Mouse (Mus musculus) right cerebral cortex, adult 18-20 months (tissue): ENCODE results near the gene Mboat2.

ENCODE experiments used
- DNase-seq: peaks from one replicate; pipeline ENCODE4 v3.0.0; 2022; ENCODE audit warnings: mixed read lengths

Gene Mboat2

DNA sequence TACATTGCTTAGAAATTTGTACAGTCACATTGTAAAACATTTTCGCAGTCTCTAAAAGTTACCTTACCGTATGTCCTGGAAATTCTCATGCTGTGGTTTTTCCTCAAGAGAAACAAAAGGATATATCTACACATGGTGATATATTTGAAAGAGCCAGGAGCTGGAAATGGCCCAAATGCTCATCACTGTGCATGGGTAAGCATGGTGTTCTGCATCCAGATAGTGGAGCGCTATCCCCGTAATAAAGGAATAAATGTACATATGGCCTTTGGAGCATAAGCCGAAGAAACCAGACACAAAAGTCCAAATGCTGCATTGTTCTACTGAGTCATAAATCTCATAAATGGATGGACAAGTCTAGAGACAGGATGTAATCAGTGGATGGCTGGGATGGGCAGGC, 72.1 kb downstream of the Mboat2 start:
- no peak for DNase-seq

DNA sequence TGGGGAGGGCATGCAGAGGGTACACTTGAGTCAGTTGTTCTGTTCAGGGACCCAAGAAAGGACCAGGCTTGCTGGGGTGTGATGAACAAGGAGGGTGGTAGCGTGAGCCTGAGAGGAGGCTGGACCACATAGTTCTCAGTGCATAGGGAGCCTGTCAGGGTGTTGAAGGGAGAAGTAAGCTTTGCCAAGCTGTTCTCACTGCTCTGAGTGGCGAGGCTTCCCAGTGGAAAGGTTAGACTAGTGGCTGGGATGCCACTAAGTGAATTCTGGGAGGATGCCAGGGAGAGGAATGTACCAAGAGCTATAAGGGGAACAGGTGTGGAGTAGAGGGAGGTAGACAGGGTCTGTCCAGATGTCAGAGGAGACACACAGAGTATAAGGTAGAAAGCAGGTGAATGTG, 77.2 kb downstream of the Mboat2 start:
- no peak for DNase-seq

DNA sequence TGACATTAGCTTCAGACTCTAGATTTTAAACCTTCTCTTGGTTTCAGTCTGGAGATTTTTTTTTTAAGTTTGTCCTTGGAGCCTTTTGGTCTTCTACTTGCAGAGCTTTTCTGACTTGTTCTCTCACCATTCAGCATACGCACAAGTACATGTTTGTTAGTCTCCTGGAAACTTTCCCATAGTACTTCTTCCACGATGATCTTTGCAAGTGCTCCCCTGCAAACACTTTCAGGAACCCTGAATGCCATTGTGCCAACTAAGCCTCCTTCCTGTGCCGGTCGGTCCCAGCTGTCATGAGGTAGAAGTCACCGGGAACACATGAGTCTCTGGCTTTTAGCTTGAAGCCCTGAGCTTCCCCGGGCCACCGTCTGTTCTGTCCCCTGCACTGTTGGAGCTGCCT, 79.0 kb downstream of the Mboat2 start:
- no peak for DNase-seq

DNA sequence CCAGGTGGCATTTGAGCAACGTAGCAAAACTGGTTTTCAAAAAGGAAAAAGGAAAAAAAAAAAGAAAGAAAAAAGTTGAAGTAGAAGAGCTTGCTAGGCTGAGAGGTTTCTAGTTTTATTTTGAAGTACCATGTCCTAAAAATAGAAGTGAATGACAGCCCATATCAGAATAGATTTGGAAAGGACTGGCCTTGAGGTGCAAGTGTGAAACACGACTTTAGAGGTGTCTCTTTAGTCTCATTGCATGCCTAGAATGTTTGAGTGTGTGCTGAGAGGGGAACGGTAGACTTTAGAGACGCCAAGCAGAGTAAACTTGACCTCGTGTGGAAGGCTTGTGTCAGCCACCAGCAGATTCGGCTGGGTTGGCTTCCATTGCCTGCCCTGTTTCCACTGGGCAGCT, 81.5 kb downstream of the Mboat2 start:
- no peak for DNase-seq

DNA sequence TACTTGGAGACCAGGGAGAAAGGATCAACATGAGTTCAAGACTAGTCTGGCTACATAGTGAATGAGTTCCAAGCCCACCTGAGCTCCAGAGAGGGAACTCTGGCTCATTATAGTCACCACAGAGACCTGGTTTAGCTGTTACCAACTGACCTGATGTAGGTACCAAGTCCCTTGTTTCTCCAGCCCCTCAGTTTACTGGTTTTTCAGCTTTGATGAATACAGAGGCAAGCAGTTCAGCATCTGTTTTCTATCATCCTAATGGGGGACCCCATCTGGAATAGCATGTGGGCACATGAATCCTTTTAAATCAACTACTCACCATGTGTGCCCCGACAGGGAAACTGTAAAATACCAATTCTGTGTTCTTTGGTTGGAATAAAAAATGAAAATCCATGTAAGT, 82.2 kb downstream of the Mboat2 start:
- DNase-seq = no peak

DNA sequence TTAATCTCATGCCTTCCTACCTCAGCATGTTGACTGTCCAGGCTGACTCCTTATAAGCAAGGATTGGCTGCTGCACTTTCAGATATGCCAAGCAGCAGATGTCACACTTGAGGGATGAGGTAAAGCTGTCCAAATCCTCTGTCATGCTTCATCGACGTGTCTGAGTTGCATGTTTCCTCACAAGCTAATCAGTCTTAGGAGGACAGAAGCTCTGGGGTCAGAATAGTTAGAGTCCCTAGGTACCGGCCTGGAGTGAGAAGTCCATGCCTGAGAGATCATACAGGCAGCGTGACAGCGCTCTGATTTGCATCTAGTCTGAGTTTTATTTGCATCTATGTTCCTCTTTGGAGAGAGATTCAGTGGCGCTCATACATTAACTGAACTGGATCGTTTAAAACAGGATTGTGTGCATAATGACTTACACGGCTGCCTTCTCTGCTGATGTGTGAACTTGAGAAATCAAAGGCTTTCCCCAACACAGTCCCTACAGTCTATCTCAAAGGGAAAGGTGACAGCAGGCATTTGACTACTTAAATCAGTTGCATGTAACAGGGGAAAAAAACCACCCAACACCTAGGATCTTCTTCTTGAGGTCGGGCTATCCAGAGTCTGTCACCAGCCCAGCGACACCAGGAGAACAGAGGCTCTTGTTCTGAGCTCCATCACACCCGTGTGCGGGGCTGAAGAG, 88.0 kb downstream of the Mboat2 start:
- DNase-seq = no peak

DNA sequence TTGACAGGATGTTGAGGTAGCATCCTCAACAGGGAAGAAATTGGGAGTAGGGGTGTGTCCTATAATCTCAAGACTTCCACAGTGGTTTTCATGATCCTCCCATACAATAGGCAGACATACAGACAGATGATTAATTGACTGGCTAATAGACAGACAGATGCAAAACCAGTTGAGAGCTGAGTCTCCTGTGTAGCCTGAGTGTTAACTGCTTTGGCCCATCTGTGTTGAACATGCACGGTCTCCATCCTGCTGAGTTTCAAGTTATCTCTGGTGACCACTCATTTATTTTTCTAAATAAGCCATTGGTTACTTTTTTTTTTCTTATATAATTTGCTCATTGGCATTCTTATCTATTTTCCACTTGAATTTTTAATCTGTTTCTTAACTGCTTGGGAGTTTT, 90.2 kb downstream of the Mboat2 start:
- no peak for DNase-seq

DNA sequence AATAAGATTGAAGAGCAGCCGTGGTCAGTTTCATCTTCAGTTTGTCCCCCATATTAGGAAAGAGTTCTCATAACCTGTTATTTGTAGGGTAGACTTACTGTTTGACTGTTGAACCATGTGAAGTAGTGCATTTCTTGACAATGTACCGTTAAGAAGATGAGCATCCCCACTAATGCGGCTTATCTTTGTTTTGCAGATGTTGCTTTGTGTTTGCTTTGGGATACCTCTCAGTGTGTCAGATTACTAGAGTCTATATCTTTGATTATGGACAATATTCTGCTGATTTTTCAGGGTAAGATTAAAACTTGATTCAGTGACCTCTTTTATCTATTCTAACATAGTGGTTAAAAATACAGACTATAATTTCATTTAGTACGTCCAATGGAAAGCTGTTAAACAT, 93.3 kb downstream of the Mboat2 start:
- DNase-seq = no peak

DNA sequence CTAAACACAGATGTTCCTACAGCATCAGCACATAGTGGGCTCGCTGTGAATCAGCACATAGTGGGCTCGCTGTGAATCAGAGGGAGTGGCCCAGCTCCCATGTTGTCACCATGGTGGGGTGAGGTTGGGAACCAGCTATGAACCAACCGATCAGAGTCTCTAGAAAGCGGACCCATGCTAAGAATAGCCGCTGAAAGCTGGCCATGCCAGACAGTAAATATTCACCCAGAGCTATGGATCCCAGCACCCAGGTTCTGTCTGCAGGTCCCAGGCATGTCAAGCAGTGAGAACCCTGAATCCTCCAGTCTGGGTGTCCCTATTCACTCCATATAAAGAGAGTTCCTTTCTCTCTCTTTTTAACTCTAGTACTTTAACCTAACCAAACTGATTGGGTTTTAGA, 94.6 kb downstream of the Mboat2 start:
- DNase-seq = no peak

DNA sequence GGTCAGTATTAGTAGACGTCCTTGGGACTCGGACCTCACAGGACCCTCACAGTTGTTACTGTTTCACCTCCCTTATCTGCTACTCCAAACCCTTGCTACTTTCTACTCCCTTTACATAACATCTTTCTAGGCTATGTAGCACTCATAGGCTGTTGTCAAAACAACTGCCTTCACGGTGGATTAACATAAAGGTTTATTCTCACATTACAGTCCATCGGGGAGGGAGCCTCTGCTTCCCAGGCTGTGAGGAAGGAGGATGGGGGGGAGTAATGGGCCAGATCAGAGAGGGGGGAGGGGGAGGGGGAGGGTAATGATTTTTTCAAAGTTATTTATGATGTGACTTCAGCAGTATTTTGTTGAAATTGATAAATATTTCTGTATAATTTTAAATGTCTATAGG, 95.0 kb downstream of the Mboat2 start:
- DNase-seq = no peak

DNA sequence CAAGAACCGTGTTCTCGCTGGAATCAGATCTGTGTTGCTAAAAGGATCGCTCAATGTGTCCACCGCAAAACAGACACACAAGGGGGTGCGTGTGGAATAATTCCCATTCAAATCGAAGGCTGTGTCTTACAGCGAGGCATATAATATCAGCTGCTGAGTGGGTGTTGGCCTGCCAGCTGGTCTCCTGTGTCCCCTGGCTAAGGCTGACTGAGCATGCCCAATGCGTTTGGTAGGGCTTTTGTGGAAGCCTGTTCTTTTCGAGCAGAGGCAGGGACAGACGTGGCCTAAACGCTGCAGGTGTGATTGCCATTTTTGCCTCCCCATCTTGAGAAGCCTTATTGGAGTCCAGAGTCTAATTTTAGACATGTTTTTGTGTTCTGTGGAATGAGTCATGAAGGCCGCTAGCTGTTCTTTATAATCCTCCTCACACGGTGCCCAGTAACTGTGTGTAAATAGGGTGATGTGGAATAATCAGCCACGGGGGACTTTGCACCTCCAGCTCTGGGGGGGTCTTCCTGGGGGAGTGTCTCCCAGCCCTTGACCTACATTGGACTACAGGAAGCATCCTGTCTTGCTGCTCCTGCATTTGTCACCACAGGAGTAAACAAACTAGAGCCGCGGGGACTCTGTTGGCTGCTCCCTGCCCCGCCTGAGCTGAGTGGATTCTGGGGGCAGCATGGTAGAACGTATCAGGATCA, 97.5 kb downstream of the Mboat2 start:
- peak; percentile 88 for DNase-seq

DNA sequence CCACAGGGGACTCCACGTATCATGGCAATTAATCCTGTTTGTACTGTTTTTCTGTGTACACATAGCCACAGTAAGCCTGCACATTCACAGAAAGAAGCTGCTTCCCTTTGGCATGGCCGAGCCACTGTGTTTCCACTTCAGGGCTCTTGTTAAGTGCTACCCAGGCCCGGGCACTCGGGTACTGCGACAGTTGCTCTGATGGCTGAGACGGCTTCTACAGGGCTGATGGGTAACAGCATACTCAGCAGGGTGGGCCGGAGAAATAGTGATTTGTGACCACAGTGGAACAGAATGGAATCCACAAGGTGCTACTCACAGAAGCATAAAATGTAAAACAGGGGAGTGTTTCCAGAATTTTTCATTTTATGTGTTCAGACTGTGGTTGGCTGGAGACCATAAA, 98.4 kb downstream of the Mboat2 start:
- DNase-seq = no peak

DNA sequence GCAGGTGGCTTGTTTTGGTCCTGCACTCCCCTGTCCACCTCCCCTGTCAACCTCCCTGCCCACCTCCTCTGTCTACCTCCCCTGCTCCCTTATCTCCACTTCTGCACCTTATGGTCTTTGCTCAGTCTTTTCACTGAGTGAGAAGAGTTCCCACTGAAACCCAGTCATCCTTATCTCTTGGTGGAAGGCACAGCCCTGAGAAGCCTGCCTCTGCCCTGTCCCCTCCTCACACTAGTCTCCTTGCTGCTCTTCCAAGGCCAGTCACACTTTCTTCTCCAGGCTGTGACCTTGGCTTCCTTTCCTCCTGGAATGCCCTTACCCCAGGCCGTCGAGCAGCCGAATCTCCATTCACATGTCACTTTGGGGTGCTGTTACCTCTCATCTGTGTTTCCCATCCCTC, 100.1 kb downstream of the Mboat2 start:
- DNase-seq = no peak

DNA sequence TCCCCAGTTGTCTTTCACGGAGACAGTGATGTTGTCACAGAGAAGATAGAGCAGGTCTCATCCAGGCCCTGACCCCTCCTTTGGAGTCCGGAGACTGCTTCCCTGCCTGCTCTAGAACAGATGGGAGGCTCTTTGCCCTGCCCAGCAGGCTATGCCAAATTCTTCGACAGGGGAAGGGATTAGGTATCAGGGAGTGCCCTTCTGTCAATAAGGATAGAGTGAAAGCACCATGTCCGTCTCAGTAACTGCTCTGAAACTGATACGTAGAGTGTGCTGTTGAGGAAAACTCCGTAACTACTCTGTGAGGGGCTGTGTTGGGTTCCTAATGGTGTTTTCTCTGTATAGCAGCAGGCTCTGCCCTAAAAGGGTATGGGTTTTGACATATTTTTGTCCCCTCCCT, 101.4 kb downstream of the Mboat2 start:
- DNase-seq = no peak

DNA sequence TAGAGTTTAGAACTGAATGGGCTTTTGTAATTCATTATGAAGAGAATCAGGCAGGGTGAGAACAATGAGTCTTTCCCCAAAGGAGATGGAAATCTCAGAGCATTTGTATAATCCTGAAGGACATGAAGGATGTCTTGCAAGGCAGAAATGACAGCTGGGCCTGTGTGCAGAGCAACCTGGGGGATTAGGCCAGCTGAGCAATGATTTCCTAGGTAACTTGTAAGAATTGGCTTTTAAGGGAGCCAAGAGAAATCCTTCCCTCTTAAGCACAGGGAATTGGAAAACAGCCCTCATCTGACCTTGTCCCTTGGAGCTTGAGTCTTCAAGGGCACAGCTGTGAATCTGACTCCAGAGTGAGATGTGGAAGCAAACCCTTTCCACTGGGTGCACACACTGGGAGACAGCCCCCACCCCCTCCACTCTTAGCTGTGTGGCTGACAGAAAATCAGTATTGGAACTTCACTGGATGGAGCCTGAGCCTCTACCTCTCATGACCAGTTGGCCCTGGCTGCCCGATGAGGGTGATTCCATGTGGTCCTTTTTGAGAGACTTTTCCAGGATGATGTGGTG, 102.6 kb downstream of the Mboat2 start:
- no peak for DNase-seq

DNA sequence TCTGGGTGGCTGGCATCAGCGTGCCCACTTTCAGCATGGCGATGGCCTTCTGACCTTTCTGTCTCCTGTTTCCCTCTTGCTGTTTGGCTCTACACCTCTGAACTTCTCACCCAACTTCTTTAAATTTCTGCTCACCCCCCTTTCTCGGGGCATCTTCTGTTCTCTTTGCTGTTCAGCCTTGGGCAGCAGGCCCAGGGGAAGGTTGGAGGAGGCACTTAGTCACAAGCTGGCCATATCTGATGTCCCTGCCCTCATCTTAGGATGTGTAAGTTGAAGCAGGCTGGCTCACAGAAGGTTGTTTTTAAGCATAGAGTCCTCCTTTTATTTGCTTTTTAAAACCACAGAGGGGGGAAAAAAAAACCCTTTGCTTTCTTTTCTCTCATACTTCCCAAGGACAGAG, 103.3 kb downstream of the Mboat2 start:
- DNase-seq = no peak

DNA sequence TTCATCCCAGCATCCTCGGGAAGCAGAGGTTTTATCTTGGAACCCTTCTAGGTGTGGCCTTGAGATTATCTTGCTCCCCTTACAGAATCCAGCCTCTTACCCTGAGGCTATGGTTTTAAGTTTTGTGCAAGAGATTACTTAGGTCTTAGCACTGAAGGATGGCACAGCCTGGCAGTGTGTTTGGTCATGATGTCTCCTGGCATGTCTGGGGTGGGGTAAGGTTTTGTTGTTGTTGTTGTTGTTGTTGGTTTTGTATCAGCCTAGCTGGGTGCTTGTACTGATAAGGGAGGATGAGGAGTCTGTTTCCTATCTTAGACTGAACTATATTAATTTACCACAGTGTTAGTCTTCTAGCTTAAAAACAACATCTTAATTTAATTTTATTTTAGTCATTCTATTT, 105.6 kb downstream of the Mboat2 start:
- DNase-seq = no peak

DNA sequence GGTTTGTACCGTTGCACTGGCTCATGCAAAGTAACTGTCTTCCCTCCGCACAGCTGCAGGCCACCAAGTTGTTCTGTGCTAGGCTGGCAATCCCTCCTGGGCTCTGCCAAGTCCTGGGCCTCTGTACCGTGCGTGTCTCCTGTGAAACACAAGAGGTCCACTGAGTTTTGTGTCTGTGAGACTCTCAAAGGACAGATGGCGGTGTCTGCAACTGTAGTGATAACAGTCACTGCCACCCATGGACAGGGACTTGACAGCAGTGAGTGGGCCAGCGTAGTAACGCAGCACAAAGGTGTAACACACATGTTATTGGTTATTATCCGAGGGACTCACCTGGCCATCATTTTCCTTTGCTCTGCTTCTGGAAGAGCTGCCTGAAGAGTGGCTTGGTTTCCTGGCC, 108.7 kb downstream of the Mboat2 start:
- no peak for DNase-seq

DNA sequence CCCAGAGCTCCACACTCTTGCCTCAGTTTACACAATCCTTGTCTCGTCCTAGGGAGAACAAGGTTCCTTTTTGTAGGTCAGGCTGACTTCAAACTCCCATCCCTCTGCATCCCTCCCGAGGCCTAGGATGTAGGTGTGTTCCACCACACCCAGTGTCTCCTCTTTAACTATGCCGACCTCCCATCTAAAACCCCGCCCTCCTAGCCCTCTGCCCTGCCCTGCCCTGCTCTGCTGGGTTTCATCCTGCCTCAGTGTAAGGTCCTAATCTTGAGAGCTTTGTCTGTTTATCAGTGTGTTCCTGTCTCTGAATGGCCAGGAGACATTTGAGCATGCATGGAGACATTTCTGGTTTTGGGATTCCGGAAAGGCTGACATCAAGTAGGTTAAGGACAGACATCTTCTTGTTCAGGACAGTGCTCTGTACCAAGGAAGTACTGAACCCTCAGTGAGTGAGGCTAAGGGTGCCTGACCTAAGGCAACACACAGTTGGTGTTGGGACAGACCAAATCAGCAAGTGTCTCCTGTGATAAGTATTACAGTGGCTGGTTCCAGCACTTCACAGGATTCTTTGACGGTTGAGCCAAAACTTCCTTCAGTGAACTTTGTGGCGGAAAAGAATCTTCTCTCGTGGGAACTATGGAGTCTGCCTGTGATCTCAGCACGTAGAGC, 112.1 kb downstream of the Mboat2 start:
- no peak for DNase-seq

DNA sequence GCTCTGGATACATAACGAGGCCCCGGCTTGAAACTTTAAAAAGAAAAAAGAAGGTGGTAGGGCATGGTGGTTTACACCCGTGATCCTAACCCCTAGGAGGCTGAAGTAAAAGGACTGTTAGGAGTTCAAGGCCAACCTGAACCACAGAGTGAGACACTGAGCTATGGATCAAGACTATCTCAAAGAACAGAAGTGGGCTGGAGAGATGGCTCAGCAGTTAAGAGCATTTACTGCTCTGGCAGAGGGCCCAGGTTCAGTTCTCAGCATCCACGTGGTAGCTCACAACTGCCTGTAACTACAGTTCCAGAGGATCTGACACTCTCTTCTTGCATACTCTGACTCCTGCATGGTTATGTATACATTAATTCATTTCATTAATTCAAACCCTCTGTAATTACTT, 112.7 kb downstream of the Mboat2 start:
- DNase-seq = no peak

DNA sequence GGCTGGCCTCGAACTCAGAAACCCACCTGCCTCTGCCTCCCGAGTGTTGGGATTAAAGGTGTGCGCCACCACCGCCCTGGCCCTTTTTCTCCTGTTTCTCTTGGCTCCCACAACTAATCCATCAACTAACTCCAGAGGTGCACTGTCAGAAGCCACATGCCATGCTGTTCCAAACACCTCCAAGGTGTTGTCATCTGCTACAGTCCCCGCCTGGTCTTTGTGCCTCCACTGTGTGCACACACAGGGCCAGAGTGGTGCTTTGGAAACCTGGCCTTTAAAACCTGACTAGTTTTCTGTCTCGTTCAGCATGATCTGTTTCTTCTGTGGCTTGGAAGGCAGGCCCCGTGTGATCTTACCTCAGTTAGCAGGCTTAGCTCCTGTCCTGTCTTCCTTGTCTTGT, 113.9 kb downstream of the Mboat2 start:
- DNase-seq = no peak

DNA sequence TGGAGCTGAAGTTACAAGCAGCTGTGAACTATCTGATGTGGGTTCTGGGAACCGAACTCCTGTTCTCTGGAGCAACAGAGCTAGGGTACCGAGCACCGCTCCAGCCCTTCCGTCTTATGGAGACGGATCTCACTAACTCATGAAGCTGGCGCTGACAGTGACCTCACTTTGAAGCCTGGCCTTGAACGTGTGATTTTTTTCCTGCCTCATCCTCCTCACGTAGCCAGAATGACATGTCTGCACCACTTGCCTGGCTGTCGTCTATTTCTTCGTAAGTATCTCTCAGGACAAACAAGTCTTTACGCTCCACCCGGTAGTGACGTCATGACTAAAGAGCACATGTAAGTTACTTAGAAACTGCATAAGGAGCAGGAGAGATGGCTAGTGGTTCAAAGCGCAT, 116.4 kb downstream of the Mboat2 start:
- no peak for DNase-seq

DNA sequence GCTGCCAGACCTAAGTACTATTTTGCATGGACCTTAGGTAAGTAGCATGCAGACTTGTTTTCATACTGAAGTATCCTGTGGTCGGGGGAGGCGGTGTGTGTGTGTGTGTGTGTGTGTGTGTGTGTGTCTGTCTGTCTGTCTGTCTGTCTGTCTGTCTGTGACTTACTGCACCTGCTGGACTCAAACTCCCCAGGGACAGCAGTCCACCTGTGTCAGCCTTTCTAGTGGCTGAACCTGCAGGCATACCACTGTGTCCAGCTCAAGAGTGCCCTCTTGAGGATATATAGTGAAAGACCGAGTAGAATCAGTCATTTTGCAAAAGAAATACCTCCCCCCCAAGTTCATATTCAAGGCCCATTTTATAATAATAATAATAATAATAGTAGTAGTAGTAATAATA, 117.7 kb downstream of the Mboat2 start:
- no peak for DNase-seq

DNA sequence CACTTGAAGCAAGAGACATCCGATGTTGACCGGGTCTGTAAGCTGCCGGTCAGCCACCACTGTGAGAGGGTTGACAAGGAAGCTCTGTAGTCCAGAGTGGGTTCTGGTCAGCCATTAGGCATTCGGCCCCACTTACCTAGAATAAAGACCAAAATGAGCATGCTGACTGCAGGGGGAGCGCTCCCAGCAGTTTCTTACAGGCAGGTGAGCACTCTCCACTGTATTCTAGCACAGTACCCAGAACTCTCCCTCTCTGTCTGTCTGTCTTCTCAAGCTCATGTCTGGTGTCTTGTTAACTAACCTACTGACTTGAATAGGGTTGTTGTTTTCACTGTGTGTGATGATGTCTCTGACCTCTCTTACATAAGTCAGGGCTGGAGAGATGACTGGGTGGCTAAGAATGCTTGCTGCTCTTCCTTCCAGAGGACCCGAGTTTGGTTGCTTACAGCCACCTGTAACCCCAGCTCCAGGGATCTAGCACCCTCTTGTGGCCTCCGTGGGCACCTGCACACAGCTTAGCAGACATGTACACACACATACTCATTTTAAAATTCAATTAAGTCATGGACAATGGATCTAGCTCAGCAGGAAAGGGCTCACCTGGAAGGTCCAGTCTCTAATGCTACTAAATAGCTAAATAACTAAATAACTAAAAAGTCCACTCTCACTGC, 119.8 kb downstream of the Mboat2 start:
- no peak for DNase-seq
